Mouse (Mus musculus) macrophage (primary cell): ENCODE results near the gene Ckmt2. TPM values are rescaled to one million over a fixed set of nuclear protein-coding genes. Genes with fewer than 3 reads are reported as not detected.

Experiments used
- H3K27ac ChIP-seq: fragments of 350-480 bp; formaldehyde crosslinking; 2 replicates; pipeline ENCODE4 v1.9.0; 2021
- H3K36me3 ChIP-seq: fragments of 350-480 bp; formaldehyde crosslinking; 2 replicates; pipeline ENCODE4 v1.9.0; 2021; ENCODE audit errors: inconsistent target
- H3K4me3 ChIP-seq: fragments of 350-480 bp; formaldehyde crosslinking; 2 replicates; pipeline ENCODE4 v1.9.0; 2021; ENCODE audit errors: inconsistent target
- H3K79me2 ChIP-seq: fragments of 350-480 bp; formaldehyde crosslinking; 2 replicates; pipeline ENCODE4 v1.9.0; 2021; ENCODE audit errors: inconsistent target
- WGBS: methylation state at CpG from one replicate; pipeline ENCODE4 v1.1.7; 2026; ENCODE audit warnings: inconsistent platforms; ENCODE audit not compliant: missing documents; 5-methylcytosine and 5-hydroxymethylcytosine counted together
- polyA plus RNA-seq: library from polyadenylated mRNA; stranded (reverse); fragments of 250-400 nt; gene quantifications from 3 replicates; pipeline ENCODE4 v1.2.4, GENCODE M21; 2018; ENCODE audit warnings: inconsistent platforms

Ckmt2 gene
- polyA plus RNA-seq, 1 experiment from 2014 or later: not detected

DNA sequence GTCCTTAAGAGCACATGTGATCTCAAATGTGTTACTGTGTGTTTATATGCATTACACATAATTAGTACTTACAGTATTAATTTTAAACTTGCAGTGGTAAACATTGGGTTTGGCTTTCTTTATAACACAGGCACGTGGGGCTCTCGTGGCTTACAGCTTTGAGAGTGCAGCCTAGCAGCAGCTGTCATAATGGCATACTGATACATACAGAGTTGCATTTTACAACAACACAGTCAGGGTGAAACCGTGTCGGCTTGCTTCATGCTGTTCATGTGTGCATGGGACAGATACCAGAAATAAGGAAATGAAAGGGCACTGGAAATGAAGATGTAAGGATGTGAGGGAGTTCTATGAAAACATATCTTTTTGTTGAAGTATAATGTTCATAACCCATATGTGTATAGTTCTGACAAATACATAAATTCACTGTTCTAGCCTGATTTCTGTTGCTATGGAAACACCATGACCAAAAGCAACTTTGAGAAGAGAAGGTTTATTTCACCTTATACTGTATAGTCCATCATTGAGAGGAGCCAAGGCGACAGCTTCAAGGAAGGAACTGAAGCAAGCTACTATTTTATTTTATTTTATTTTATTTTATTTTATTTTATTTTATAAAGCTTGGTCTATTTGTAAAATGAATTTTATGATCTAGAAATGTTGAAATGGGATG lies 8.2 kb upstream of the Ckmt2 start:
- Histone ChIP-seq H3K36me3 (no peaks in the 10 kb centered on the region), H3K4me3 (no peak overlapping the region), H3K27ac (no peak overlapping the region), H3K79me2 (no peaks in the 10 kb centered on the region)
- WGBS: 70% methylated on average over 5 of the region's 5 CpGs

DNA sequence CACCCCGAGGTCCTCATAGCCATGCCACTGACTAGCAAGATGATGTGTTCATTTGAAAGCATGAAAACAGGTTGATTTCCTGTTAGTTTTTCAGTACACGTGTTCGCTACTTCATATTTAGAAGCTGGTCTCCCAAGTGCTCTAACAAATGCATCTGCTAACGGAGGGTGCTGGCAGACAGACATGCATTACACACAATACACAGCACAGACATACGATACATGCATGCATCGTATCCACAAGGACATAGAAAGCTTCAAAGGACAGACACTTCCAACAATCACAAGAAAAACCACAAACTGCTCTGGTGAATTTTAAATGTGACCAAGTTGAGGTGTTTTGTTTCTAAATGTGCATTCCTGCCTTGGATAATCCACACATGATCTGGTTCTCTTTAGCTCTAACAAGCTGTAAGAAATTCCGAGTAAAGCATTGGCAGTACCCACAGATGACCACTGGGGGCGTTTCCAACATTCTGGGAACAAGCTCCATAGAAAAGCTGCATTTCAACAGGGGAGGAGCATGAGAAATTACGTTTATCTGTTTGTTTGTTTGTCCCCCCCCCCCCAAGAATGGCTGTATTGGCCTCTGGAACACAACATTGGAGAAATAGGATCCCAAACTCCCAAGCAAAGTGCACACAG lies 5.3 kb upstream of the Ckmt2 start:
- Histone ChIP-seq H3K4me3 (no peak overlapping the region), H3K27ac (no peak overlapping the region), H3K79me2 (no peaks in the 10 kb centered on the region), H3K36me3 (no peaks in the 10 kb centered on the region)
- 69% methylated on average over 9 of the region's 9 CpGs for WGBS

DNA sequence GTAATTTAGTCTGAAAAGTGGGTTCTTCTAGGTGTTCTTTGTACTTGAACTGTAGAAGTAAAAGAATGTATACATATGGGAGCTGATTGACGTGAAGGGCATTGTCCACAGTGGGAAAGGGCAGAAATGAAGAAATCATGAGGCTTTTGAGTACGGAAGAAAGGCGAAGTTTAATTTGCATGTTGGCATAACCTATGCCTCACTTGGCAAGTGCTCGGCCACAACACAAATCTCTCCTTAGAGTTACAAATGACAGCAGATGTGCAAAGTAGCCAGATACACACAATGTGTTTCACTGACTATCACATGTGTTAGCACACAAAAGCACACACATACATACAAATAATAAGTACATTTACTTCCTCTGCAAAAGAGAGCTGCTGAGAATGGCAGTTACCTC lies 3.6 kb upstream of the Ckmt2 start:
- Histone ChIP-seq H3K79me2 (no peaks in the 10 kb centered on the region), H3K4me3 (no peak overlapping the region), H3K27ac (no peak overlapping the region), H3K36me3 (no peaks in the 10 kb centered on the region)
- WGBS: 86% methylated on average over 4 of the region's 4 CpGs

DNA sequence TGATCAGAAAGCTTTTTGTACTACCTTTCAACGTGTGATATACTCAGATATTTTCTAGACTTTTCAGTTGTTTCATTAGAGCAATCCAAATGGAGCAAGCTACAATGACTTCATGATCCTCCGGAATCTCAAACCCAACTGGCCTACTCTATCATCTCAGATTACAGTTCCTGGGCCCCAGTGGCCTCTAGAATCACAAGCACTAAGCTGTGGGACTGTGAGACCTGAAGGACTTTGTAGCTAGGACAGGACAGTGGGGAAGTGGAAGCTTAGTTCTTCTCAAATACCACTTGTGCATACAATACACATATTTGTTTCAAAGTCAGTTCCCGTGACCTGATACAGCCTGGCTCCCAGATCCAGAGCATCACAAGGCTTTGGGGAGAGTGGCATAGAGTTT lies 1.3 kb upstream of the Ckmt2 start:
- 91% methylated on average over 3 of the region's 3 CpGs for WGBS
- H3K36me3 ChIP-seq: no peaks in the 10 kb centered on the region
- H3K4me3 ChIP-seq: no peak overlapping the region
- H3K79me2 ChIP-seq: no peaks in the 10 kb centered on the region
- H3K27ac ChIP-seq: no peak overlapping the region

DNA sequence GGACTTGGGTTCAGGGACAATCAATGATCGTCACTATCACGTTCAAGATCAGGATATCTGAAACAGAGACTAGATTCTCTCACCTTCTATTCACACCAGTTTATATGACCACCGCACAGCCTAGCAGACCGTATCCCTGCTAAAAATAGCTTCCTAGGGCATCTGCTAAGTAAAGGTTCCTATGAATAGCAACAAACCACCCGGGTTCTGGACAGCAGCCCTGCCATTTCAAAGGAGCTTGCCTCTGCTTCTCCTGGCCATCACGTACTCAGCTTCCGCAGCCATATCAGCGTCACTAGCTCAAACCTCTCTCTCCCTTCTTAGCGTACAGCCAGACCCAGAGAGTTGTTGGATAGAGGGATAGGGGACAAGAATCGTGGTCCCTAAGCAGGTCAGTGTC lies 665 bp upstream of the Ckmt2 start:
- Histone ChIP-seq H3K4me3 (no peak overlapping the region), H3K36me3 (no peaks in the 10 kb centered on the region), H3K79me2 (no peaks in the 10 kb centered on the region), H3K27ac (no peak overlapping the region)
- WGBS: 81% methylated on average over 10 of the region's 10 CpGs

DNA sequence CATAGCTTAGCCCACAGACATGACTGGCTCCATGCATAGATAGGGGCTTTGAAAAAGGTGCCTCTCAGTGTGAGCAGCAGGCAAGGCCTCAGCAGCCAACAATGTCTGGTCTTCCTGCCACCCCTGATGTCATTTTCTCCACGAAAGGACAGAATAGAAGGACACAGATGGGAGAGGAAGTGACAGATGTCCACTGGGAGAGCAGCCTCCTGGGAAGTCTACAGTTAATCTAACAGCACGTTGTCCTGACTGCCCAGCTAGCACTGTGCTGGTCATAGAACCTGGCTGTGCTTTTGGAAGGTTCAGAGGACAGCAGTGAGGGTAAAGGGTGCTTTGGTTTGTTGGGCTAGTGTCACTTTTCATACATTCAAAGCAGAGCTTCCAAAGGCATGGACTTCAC lies 1.1 kb downstream of the Ckmt2 start:
- Histone ChIP-seq H3K36me3 (no peaks in the 10 kb centered on the region), H3K4me3 (no peak overlapping the region), H3K27ac (no peak overlapping the region), H3K79me2 (no peaks in the 10 kb centered on the region)
- WGBS: 57% methylated on average over 2 of the region's 2 CpGs

DNA sequence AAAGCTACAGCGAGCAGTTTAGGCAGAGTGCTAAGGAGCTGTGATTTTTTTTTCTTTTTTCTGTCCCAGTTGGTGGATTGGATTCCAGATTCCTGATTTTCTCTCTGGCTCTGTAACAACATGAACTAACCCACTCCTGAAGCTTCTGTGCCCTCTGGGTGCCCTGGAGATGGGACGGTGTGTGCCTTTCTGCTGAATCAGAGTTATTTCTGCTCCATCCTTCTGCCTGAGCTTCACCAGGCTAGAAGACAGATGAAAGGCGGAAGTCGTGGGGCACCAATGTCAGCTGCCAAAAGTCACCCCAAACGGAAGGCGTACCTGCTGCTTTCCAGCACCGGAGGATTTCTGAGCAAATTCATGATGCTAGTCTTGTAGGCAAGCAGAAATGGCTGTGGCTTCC lies 2.1 kb downstream of the Ckmt2 start:
- Histone ChIP-seq H3K79me2 (no peaks in the 10 kb centered on the region), H3K4me3 (no peak overlapping the region), H3K36me3 (no peaks in the 10 kb centered on the region), H3K27ac (no peak overlapping the region)
- 72% methylated on average over 7 of the region's 7 CpGs for WGBS

DNA sequence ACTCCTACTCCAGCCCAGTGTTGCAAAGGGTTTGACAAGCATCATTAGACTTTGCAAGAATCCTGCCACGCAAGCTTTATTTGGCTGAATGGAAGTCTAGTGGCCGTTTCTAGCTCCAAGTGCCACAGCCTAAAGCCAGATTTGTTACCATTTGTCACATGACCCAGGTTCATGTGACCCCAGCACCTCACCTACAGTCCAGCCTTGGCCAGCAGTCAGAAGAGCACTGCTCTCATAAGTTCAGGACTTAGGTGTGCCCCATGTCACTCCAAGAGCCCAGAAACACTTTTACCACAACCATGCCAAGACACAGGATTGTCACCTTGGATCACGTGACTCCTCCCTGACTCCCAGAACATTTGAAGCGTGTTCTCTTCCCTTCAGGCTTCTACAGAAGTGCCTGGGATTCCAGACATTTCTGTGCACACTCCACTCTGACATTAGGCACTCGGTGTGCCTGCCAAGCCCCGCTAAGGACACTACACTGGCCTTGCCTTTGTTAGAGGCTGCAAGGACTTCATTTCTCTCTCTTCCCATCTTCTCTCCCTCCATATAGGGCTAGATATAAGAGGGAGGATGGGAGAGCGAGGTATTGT lies 2.9 kb downstream of the Ckmt2 start:
- no peak overlapping the region for H3K27ac ChIP-seq
- H3K36me3 ChIP-seq: no peaks in the 10 kb centered on the region
- 78% methylated on average over 7 of the region's 7 CpGs for WGBS
- no peaks in the 10 kb centered on the region for H3K79me2 ChIP-seq
- H3K4me3 ChIP-seq: no peak overlapping the region

DNA sequence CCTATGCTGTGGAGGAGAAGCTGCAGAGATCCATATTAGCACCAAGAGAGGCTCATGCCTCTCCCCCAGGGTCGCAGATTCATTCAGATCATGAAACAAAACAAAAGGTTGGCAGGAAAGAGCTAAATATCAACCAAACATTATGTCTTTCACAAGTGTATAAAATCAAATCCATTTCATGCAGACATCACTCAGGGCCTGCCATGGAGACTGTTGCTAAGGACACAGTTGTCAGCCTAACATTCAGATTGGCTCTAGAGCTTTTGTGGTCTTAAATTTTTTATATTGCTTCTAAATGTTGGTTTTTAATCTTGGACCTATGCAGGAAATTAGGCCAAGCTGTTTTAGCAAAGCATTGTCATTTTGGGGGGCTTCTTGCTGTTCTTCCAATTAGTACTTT lies 8.1 kb downstream of the Ckmt2 start:
- WGBS: 88% methylated on average over 1 of the region's 1 CpGs
- no peaks in the 10 kb centered on the region for H3K79me2 ChIP-seq
- H3K27ac ChIP-seq: no peak overlapping the region
- no peaks in the 10 kb centered on the region for H3K36me3 ChIP-seq
- no peak overlapping the region for H3K4me3 ChIP-seq

DNA sequence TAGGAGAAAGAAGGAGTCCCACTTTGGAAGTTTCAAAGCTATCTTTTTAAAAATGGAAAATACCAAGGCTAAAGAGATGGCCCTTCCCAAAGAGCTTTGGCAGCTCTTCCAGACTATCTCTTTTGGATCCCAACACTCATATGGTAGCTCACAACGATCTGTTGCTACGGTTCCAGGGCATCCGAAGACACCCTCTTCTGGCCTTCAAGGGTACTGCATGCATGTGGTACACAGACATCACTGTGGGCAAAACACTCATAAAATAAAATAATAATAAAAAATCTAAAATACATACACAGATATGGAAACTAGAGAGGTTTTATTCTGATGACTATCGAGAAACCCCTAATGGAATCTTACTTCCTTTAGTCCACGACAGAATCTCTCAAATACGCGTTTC lies 17.9 kb downstream of the Ckmt2 start:
- 79% methylated on average over 7 of the region's 7 CpGs for WGBS
- H3K27ac ChIP-seq: no peak overlapping the region
- H3K79me2 ChIP-seq: no peaks in the 10 kb centered on the region
- no peak overlapping the region for H3K4me3 ChIP-seq
- no peaks in the 10 kb centered on the region for H3K36me3 ChIP-seq

DNA sequence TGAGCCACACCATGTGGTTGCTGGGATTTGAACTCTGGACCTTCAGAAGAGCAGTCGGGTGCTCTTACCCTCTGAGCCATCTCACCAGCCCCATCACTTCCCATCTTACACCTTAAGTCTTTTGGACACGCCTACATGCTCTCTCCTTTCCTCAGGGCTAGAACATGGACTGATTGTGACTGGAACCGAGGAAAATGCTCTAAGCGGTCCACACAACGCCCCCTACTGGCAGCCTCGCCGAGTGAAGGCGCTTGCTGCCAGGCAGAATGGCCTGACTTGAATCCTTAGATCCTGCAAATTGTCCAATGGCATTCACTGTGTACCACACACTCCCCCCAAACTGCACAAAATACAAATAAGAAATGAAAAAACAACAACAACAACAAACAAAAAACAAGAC lies 19.3 kb downstream of the Ckmt2 start:
- H3K4me3 ChIP-seq: no peak overlapping the region
- no peaks in the 10 kb centered on the region for H3K79me2 ChIP-seq
- H3K27ac ChIP-seq: no peak overlapping the region
- 75% methylated on average over 8 of the region's 8 CpGs for WGBS
- H3K36me3 ChIP-seq: no peaks in the 10 kb centered on the region

DNA sequence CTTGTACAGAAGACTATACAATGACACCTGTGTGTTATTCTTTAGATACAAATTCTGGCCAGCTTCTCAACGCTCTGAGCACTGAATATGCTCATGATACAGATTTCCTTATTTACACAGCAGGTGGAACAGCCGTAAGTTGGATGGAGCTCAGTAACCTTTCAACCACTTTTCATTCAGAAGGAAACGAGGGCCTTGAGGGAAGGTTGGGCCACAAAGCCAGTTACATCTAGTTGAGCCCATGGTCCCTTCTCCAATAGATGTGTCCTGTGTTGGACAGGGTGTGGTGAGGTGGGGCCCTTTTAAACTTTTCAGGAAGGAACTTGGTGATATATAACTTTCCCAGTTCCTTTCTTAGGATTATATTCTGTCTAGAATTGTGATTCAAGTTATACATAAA lies 22.3 kb downstream of the Ckmt2 start:
- 93% methylated on average over 3 of the region's 3 CpGs for WGBS
- H3K4me3 ChIP-seq: no peak overlapping the region

DNA sequence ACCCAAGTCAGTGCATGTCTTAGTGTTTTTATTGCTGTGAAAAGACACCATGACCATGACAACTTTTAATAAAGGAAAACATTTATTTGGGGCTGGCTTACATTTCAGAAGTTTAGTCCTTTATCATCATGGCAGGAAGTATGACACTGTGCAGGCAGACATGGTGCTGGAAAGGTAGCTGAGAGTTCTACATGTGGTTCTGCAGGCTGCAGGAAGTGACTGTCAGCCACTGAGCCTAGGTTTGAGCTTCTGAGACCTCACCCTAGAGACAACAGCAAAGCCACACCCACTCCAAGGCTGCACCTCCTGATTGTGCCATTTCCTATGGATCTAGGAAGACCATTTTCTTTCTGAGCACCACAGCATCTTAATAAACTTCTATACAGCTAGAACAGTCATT lies 48.8 kb downstream of the Ckmt2 start:
- Histone ChIP-seq H3K4me3 (no peak overlapping the region), H3K79me2 (no peaks in the 10 kb centered on the region), H3K36me3 (no peaks in the 10 kb centered on the region), H3K27ac (no peak overlapping the region)

More for the DNA sequence above, 22.3 kb downstream of the Ckmt2 start:
- H3K27ac ChIP-seq: no peak overlapping the region
- no peaks in the 10 kb centered on the region for H3K79me2 ChIP-seq
- H3K36me3 ChIP-seq: no peaks in the 10 kb centered on the region

DNA sequence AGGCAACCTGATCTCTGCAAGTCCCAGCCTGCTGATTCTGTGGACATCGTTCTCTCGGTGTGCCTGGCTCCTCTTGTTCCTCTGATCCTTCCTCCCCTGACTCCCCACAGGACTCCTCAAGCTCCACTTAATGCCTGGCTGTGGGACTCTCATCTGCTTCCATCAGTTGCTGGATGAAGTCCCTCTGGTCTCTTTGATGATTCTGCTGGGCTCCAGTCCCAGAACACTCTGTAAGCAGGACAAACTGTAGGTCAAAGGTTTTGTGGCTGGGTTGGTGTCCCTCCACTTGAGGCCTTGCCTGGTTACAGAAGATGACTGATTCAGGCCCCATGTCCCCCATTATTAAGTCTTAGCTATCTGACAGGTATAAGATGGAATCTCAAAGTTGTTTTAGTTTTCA lies 50.6 kb downstream of the Ckmt2 start:
- 97% methylated on average over 2 of the region's 2 CpGs for WGBS
- Histone ChIP-seq H3K79me2 (no peaks in the 10 kb centered on the region), H3K36me3 (no peaks in the 10 kb centered on the region), H3K27ac (no peak overlapping the region), H3K4me3 (no peak overlapping the region)

DNA sequence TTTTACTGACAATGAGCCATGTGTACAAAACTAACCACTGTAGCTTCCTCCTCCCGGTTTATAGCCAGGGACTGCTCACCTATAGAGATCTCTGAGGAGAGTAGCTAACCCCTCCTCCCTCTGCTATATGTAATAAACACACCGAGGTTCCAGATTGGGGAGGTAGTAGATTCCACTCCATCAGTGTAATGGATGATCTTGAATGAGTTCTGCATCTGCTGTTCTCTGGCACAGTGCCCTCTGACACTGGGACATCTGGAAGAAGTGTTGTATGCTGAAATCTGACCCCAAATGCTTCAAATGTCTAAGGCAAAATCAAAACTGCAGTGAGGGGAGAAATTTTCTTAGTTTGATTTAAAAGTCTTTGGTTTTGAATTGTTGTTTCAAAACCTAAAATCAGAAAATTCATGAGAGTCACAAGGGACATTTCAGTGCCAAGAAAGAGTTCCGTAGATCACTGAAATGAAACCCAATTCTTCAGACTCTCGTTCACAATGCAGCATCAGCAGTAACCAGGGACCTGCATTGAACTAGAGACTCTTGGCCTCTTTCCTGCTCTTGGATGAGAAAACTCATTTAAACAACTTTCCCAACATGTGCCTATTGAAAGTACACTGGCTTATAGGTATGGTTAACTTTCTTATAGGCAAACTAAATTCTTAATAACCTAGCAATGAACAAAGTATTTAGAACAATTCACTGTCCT lies 51.7 kb downstream of the Ckmt2 start:
- Histone ChIP-seq H3K36me3 (no peaks in the 10 kb centered on the region), H3K79me2 (no peaks in the 10 kb centered on the region), H3K27ac (no peak overlapping the region), H3K4me3 (no peak overlapping the region)
- WGBS: 89% methylated on average over 4 of the region's 4 CpGs
